Mouse (Mus musculus) thymus, postnatal 4 days (tissue): ENCODE measurements around the gene Car14.
"Not testable (repeated sequence)": the region's sequence is repeated elsewhere in the genome, so short reads cannot be mapped to it uniquely, and the experiment has no call there.

ENCODE experiments used
- DNase-seq: peaks from one replicate; pipeline ENCODE4 v3.0.0; 2021

Car14 gene

DNA sequence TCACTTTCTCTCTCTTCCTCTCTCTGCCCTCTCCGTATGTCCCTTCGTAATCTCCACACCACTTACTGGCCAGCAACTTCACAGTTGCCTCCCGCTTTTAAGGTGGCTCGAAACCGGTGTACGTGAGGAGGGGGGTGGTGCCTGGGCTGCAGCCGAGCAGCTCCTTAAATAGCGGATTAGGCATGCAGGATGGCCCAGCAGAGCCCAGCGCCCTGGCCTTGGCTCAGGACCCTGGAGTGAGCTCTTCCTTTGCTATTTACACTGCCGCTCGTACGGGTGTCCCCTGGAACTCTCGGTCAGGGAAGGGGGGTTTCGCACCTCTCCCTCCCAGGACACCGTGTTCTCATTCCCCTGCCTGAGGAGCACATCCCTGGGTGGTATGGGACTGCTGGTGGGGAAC is at the start of gene Car14:
Car14 (minus strand) TSS at position 124 of the 400 bp plus-strand sequence.
- no peak for DNase-seq

- DNase-seq: no peak
Measured at GRCm38 (mm10) chr3:95953522-95953921, 49.0 kb upstream of the Car14 start.

DNA sequence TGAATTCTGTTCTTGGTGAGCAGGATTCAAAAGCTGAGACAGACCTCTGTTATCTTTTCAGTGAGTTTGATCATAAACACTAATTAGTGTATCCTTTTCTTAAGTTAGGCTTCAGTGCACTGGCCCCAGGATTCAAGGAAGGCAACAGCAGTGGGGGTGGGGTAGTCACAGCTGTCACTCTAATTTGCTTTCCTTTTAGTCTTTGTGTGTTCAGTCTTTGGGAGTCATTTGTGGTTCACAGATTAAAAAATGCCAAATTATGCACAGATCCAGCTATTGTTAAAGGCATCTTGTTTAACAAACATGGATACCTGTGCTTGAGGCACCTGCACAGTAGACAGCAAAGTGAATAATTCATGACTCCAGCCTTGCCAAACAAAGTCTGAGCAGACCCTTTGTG is 48.5 kb upstream of the Car14 start:
- DNase-seq: no peak

GRCm38 (mm10) chr3:95951566-95951965 is 47.1 kb upstream of the Car14 start:
- not testable (repeated sequence) for DNase-seq

GRCm38 (mm10) chr3:95950763-95951551 is 46.5 kb upstream of the Car14 start:
- peak; percentile 91 for DNase-seq

- DNase-seq: no peak
Measured at GRCm38 (mm10) chr3:95948325-95948724, 43.8 kb upstream of the Car14 start.

GRCm38 (mm10) chr3:95945731-95946240 is 41.3 kb upstream of the Car14 start:
- DNase-seq: no peak

DNA sequence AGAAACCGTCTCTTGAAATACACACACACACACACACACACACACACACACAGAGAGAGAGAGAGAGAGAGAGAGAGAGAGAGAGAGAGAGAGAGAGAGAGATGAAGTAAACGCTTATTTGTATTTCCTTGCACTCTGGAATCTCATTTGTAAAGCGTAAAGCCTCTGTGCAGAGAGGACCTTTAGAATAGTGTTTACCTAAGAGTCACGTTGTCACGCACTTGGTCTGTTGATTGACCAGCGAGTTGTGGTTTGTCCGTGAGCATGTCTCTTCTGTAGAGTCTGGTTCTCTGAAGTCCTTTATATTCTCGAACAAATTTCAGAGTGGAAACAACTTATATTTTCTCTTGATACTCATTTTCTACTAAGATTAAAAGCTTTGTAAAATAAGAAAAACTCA is 40.3 kb upstream of the Car14 start:
- DNase-seq: no peak

GRCm38 (mm10) chr3:95943226-95943625 is 38.7 kb upstream of the Car14 start:
- DNase-seq: no peak

- DNase-seq: no peak
Measured at GRCm38 (mm10) chr3:95942749-95943148, 38.3 kb upstream of the Car14 start.

GRCm38 (mm10) chr3:95938835-95939234 is 34.3 kb upstream of the Car14 start:
- DNase-seq: peak; percentile 65

DNA sequence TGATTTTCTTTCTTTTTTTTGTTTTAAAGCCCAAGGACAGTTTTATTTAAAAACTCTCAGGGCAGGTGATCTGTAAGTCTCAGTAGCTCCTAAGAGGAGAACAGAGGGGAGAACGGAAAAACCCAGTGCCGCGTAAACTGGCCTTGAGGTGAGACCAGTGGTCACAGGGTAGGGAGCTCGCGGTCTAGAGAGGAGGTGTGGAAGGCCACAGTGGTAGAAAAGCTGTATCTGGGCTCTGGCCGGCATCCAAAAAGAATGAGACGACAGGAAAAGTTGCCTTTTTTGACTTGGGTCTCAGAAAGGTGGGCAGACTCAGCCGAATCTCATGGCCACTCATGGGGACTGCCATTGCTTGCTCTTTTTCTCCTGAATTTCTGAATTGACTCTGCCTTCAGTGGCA is 33.7 kb upstream of the Car14 start:
- DNase-seq: no peak

GRCm38 (mm10) chr3:95934448-95934847 is 30.0 kb upstream of the Car14 start:
- no peak for DNase-seq

GRCm38 (mm10) chr3:95933111-95933750 is 28.7 kb upstream of the Car14 start:
- no peak for DNase-seq

DNA sequence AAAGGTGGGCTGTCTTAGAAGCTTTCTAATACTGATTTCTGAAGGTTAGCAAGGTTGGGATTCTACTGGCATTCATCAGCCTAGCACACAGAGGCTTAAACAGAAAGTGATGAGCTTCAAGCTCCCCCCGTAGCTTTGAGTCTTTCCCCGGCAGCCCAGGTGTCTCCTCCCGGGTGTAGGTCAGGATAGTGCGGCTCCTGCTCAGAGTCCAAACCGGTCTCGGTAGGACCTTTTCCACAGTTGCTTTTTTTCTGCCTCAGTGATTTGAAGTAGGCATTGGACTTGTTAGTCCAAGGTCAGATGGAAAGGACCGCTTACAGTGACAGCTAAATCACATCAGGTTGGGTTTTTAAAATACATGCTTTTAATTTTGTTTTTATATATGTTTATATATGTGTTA is 28.1 kb upstream of the Car14 start:
- DNase-seq: no peak

- peak; percentile 44 for DNase-seq
Measured at GRCm38 (mm10) chr3:95932157-95932556, 27.7 kb upstream of the Car14 start.

GRCm38 (mm10) chr3:95931471-95931870 is 27.0 kb upstream of the Car14 start:
- no peak for DNase-seq

- peak; percentile 36 for DNase-seq
Measured at GRCm38 (mm10) chr3:95930471-95930789, 25.9 kb upstream of the Car14 start.

DNA sequence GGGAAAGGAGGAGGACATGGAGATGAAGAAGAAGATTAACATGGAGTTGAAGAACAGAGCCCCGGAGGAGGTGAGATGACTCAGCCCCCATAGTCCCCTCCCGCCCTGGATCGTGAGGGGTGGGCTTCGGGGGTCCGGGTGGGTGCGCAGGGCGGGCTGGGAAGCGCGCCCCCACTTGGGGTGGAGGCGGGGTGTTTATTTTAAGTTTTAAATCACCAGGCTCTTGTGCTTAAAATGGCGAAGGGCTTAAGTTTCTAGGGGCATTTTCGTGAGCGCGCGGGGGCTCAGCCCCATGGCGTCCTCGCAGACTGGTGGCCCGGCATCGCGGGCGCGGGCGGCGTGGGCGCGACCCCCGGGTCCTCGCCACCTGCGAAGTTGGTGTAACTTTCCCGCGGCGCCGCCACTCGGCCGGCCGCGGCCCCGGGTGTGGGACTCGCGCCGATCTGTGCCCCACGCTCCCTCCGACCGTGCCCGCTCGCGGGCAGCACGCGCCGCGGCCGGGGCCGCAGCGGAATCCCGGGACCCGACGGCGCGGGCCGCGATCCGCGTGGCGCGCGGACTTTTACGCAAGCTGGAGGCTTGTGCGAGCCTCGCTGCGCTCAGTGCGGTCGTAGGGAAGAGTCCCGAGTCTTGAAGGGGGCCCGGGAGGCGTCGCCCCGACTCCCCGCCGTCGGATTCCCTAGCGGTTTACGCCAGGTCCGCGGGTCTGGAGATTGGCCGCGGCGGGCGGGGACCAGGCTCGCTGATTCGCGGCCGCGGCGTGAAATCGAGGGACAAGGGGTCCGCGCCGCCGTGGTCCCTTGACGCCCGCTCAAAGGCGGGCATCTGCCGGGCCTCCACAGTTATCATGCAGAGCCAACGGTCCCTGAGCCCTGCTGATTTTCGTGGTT is 25.3 kb upstream of the Car14 start:
- peak; percentile 74 for DNase-seq

DNA sequence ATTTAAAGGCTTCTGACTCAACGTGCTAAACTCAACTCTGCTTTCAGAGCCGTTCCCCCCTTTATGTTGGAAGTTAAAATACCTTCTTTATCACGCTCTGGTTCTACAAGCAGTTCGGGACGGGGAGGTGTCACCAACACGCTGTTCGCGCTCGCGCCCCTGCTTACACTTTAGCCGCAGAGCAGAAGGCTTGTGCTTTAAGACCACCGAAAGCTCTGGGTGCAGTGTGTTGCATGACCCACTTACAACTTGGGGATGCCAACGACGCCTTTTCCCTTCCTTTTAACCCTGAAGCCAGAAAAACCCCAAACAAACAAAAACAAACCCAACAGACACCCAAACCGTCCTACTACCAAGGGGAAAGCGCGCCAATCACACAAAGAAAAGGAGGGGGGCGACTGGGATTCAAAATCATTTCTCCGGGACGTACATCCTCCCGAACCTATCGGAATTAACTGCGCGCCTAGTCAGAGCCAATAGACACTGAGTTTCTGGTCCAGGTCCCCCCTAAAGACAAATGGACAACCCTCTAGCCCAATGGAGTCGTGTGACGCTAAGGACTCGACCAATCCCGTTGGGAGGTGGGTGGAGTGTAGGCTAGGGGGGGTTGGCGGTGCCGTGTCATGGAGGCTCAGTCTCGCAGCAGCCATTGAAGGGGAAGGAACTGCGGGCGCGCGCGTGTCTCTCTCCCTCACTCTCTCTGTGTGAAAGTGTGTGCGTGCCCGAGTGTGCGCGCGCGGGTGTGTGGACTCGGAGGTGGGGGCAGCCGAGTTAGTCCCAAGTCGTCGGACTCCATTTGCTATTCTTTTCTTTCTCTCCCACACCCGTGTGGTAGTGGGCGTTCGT is 24.4 kb upstream of the Car14 start, which contains the start of gene Anp32e:
Anp32e (plus strand) TSS at position 589 of the 846 bp plus-strand sequence.
- DNase-seq: peak; percentile 96

DNA sequence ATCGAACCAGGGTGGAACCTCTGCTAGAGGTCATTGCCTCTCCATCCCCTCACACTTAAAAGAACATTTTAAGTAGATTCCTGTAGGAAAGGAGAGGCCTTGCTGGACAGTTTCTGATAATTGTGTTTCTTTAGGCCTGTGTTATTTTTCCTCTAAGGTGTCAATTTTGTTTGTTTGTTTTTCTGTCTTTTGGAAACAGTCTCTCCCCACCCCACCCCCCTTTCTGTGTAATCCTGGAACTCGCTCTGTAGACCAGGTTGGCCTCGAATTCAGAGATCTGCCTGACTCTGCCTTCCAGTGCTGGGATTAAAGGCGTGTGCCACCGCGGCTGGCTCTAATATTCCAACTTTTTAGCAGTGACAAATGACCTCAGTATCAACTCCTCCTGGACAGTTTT is 23.8 kb upstream of the Car14 start:
- peak; percentile 36 for DNase-seq

DNA sequence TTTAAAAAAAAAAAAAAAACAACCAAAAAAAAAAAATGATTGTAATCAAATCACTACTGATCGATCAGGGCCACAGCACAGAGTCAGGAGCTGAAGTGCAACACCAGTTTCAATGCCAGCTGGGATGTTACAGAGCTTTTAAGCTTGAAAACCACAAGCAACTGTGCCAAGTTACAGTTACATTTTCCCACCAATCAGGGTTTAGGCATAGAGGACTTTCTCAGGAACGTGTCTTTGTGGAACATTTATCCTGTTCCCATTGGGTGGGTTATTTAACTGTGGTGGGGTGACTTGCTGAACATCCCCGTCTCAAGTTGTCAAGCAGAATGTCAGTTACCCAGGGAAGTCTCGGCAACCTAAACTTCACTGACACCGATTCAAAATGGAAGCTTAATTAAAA is 20.6 kb upstream of the Car14 start:
- peak; percentile 40 for DNase-seq
